Mouse (Mus musculus): Measurements from ENCODE around the gene Eif2b2.

Gene Eif2b2

GRCm38 (mm10) chr12:85257008-85257639, 37.8 kb downstream of the Eif2b2 start:
- peak in 1 of 2 experiments; percentile 7 for DNase-seq

GRCm38 (mm10) chr12:85262489-85262888, 43.2 kb downstream of the Eif2b2 start:
- DNase-seq: no peak

DNA sequence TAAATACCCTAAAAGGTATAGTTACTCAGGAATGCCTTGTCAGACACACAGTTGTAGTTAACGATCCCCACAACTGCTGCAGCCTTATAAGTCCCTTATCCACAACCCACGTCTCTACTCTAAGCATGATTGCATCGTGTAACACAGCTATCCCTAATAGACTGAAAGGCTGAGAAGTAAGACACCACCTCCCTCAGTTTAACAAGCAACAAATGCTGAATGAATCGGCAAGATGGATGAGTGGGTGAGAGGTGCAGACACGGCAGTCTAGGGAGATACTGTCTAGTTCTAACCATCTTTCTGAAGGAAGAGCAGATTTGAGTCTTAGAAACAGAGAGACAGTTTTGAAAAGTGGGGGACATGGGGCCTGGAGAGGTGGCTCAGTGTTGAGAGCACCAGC, 43.9 kb downstream of the Eif2b2 start:
- DNase-seq: no peak

- no peak for DNase-seq
These were observed 45.2 kb downstream of the Eif2b2 start for GRCm38 (mm10) chr12:85264531-85264930.

DNA sequence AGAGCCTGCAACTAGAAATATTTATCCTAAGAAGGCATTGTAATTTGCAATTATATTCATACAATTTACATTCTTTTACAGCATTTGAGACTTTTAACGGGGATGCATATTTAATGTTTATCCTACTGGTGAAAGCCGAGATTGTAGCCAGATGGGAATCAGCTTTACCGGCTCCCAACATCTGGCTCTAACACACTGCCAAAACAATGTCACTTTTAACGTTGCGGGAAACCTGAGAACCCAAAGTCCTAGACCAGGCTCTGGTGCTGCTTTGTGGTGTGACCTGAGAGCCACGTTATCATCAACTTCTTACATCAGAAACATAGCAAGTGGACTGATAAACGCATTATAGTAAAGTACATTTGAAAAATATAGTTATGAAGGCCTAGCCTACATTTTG, 45.7 kb downstream of the Eif2b2 start:
- no peak for DNase-seq

DNA sequence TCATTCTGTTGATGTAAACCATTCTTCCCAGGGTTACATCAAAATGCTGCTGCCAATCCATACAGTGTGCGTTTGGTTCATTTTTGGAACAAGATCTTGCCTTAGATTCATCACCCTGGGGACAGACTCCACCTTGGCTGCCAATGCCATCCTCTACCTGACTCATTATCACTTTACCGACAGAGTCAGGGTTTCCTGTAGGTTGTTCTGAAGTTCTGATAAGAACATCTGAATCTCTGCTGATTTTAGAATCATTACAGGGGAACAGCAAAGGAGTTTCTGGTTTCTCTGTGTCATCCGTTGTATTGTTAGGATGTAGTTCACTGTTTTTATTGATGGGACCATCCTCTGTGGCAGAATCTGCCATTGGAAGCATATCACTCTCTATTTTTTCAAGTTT, 47.0 kb downstream of the Eif2b2 start:
- DNase-seq: no peak

GRCm38 (mm10) chr12:85269821-85270220, 50.5 kb downstream of the Eif2b2 start:
- no peak for DNase-seq

DNA sequence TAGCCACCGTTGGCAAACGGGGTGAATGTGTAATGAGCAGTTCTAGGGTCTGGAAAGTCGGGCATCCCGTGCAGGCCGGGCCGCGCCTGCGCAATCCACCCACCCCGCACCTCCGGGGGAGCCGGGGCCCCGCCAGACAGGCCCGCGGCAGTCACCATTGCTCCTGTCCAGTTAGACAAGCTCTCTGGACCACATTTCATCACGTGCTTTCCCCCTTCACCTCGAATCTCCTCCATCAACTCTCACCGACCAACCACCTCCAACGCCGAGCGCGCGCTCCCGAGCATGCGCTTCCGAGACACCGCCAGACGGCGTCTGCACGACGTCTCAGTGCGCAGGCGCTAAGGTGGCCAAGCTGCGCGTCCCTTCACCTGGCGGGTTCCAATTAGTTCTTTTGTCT, 51.0 kb downstream of the Eif2b2 start, which contains the start of gene Mlh3:
Mlh3 (minus strand) TSS at position 281 of the 400 bp plus-strand sequence.
- peak; percentile 86 for DNase-seq

DNA sequence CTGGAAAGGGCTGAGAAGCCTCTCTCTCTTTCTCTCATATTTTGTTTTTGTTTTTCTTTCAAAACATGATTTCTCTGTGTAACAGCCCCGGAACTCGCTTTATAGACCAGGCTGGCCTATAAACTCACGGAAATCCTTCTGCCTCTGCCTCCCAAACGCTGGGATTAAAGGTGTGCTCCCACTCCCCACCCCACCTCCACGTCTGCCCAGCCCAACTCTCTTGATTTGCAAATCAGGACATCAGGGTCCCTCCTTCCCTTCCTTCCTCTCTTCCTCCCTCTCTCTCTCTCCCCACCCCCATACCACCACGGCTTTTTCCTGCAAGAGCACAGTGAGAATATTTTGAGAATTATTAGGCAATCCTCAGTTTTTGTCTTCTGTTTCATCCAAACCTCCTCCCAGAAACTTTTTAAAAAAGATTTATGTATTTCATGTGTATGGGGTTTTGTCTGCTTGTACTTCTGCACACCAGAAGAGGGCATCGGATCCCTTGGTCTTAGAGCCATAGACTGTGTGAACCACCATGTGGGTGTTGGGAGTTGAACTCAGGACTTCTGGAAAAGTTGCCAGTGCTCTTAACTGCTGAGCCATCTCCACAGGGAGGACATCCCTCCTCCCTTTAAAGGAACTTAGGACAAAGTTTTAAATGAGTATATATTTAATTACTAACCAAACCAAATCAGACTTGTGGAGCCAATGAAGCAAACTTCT, 52.0 kb downstream of the Eif2b2 start:
- DNase-seq: no peak

GRCm38 (mm10) chr12:85271843-85272206, 52.5 kb downstream of the Eif2b2 start:
- no peak for DNase-seq

GRCm38 (mm10) chr12:85273508-85273907, 54.2 kb downstream of the Eif2b2 start:
- DNase-seq: no peak

All from thymus, postnatal 36 days (tissue).